Mouse (Mus musculus) left cerebral cortex, postnatal 10 days (tissue): ENCODE measurements around the gene Plxnb2. TPM values are rescaled to one million over a fixed set of nuclear protein-coding genes. Genes with fewer than 3 reads are reported as not detected.

ENCODE experiments used
- DNase-seq, 2 experiments: peaks; one replicate each; pipeline ENCODE4 v3.0.0; 2021 to 2022; ENCODE audit warnings: low spot score in 2 of 2, mixed read lengths in 1 of 2; ENCODE audit errors: extremely low spot score in 1 of 2
- intact Hi-C: fragments of 180-260 bp; cut with DNase I; formaldehyde crosslinking; loops from one replicate; pipeline ENCODE4 v1.15.1; 2025
- total RNA-seq, 2 experiments: library from RNA; stranded (reverse); gene quantifications; 2 replicates each; pipeline ENCODE4 v1.2.3; 2021

The Plxnb2 gene
- total RNA-seq, 2 experiments from 2014 or later: 49.0 to 52.3 TPM

GRCm38 (mm10) chr15:89138531-89138930 lies 42.1 kb downstream of the Plxnb2 start:
- DNase-seq: peak in 1 of 2 experiments; percentile 19
- intact Hi-C loops: no loop called here

GRCm38 (mm10) chr15:89138046-89138405 lies 42.6 kb downstream of the Plxnb2 start:
- peak in 1 of 2 experiments; percentile 23 for DNase-seq
- intact Hi-C loops: no loop called here

DNA sequence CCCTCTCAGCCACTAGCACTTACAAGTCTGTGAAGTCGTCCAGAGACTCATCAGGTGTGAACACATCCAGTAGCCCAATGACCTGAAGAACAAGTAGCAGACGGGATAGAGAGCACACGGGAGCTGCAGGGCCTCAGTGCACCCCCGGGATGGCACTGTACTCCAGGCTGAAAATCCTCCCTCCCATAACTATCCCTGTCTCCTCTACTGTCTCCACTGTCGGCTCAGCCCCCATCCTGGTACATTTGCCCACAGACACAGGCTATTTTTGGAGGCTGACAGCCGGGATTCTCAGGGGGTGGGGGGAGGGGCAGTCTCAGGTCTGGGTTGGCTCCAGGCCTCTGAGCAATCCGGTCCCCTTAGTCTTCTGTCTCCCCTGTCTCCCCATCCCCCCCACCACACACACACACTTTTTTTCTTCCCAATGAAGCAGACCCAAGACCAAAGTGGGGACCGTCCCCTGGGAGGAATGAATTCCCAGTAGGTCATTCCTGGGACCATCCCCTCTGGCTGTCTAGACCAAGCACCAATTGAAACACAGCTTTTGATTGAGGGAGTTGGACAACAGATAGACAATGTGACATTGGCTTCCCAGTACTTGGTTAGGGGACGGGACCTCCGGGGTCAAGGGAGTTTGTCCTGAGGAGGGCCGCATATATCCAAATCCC lies 43.1 kb downstream of the Plxnb2 start:
- intact Hi-C loops: no loop called here
- DNase-seq: peak in 1 of 2 experiments; percentile 31

DNA sequence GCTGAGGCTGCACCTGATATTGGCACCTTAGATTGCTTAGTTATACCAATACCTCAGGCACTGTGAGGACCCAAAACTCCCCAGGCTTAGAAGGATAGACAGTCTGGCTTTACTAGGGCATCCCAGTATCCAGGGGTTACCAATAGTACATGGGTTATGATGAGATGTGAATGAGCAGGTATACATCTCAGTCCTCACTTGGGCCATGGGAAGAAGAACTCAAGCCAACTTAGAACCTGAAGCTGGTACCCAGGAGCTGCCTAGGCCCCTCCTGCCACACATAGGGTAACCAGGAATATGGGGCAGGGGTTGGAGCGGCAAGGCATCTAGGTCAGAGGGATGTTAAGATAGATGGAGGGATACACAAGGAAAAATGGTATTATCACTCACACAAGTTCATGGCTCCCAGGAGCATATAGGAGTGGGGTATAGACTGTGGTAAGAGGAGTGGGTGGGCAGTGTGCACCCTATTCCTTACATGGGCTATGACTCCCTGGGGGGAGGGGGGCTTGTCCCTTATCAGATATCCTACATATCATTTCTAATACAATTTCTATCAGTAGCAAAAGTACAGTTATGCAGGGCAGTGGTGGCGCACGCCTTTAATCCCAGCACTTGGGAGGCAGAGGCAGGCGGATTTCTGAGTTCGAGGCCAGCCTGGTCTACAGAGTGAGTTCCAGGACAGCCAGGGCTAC lies 44.0 kb downstream of the Plxnb2 start:
- intact Hi-C loops: no loop called here

GRCm38 (mm10) chr15:89131316-89131715 lies 49.3 kb downstream of the Plxnb2 start:
- intact Hi-C loops: no loop called here
- no peak for DNase-seq

More for the DNA sequence above, 44.0 kb downstream of the Plxnb2 start:
- DNase-seq: no peak

DNA sequence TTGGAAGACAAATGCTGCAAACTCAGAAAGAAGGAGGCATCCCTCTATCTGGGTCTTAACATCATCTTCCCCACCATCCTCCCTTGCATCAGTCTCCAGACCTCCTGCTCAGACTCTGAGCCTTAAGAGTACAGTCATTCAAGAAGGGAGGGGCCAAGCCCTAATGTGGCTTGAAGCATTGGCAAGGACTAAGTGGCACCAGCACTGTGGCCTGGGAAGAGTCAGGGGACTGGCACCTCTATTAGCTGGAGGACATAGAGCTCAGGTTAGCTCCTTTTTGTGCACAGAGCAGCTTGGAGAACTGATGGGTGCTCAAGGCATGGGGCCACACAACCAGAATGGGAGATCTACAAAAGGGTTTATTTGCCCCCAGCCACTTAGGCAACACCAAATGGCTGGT lies 50.3 kb downstream of the Plxnb2 start:
- intact Hi-C loops: no loop called here
- DNase-seq: no peak

DNA sequence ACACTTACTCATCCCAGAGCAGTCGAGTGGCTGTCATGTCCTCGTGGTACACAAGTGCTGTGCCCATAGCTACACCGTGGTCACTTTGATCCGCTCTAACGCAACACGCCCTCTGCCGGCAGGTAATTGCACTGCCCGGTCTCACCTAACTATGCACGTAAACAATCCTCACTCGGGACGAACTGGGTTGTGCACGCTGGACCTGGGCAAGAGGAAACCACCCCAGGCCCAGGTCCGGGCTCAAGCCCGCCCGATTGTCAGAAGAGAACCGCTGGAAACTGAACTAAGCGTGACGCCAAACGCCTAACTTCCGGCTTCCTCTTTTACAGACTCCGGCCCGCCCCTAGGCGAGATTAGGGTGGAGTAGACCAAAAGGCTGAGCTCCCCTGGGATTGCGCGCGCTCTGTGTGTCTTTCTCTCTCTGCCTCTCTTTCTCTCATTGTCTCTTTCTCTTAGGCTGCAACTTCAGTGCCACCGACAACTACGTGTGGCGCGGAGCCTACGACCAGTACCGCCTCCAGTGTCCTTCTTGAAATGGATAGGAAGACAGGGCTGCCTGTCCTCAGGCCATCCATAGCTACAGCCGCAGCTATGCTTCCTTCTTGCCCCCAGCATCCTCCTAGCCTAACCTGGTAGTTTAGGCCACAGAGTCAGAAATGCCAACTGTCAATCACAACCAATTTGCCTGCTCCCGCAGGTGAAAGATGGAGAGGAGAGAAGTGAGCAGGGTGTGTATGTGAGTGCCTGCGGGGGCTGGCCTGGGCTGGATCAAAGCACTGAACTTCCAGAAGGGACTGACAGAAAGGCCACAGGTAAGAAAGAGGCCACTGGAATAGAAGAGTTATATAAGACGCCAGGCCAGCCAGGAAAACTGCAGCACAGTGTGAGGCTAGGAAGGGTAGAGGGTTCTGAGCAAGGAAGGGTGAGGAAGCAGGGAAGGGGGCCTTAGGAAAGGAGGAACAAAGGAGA lies 51.9 kb downstream of the Plxnb2 start, which contains the start of gene Hdac10:
TSS of gene Hdac10 (minus strand) at position 319 of the 969 bp plus-strand sequence.
- intact Hi-C loops: loop anchor here (5.0 kb wide), 2 partner anchors 54 to 84 kb away; partner anchors contain the start of genes Plxnb2 and Ppp6r2
- DNase-seq: peak; percentile 63 to 88

GRCm38 (mm10) chr15:89127364-89127940 lies 53.1 kb downstream of the Plxnb2 start:
- intact Hi-C loops: loop anchor here (5.0 kb wide), 2 partner anchors 55 to 85 kb away; partner anchors contain the start of genes Plxnb2 and Ppp6r2

GRCm38 (mm10) chr15:89126622-89127021 lies 54.0 kb downstream of the Plxnb2 start:
- intact Hi-C loops: loop anchor here (5.0 kb wide), 2 partner anchors 56 to 86 kb away; partner anchors contain the start of genes Plxnb2 and Ppp6r2
- DNase-seq: no peak

More at GRCm38 (mm10) chr15:89127364-89127940, 53.1 kb downstream of the Plxnb2 start:
- DNase-seq: no peak

- no peak for DNase-seq
- intact Hi-C loops: loop anchor here (5.0 kb wide), 2 partner anchors 57 to 87 kb away; partner anchors contain the start of genes Plxnb2 and Ppp6r2
These were observed 55.2 kb downstream of the Plxnb2 start for GRCm38 (mm10) chr15:89125351-89125750.

- no peak for DNase-seq
- intact Hi-C loops: loop anchor here (5.0 kb wide), 1 partner anchor 73 kb away; the partner anchor contains the start of gene Dennd6b
These were observed 56.3 kb downstream of the Plxnb2 start for GRCm38 (mm10) chr15:89124312-89124711.

- DNase-seq: peak in 1 of 2 experiments; percentile 71
- intact Hi-C loops: loop anchor here (5.0 kb wide), 1 partner anchor 74 kb away; the partner anchor contains the start of gene Dennd6b
These were observed 57.0 kb downstream of the Plxnb2 start for GRCm38 (mm10) chr15:89123595-89123994.

GRCm38 (mm10) chr15:89122649-89123366 lies 57.8 kb downstream of the Plxnb2 start, which contains the start of gene Tubgcp6:
TSS of gene Tubgcp6 (minus strand) at chr15:89123112.
- DNase-seq: peak; percentile 93 to 96
- intact Hi-C loops: loop anchor here (5.0 kb wide), 1 partner anchor 74 kb away; the partner anchor contains the start of gene Dennd6b

DNA sequence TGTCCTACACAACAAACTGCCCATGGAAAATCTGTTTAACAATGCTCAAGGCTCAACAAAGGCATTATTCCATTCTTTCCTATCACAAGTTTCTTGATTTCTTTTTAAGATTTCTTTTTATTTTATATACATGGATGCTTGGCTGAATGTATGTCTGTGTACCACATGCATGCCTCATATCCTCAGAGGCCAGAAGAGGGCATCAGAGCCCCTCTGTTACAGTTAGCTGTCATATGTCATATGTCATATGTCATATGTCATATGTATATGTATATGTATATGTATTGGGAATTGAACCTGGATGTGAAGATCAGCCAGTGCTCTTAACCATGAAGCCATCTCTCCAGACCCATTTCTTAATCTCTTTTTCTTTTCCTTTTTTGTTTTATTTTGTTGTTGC lies 62.6 kb downstream of the Plxnb2 start:
- intact Hi-C loops: no loop called here
- DNase-seq: no peak

GRCm38 (mm10) chr15:89110147-89110546 lies 70.4 kb downstream of the Plxnb2 start:
- intact Hi-C loops: no loop called here
- DNase-seq: no peak

DNA sequence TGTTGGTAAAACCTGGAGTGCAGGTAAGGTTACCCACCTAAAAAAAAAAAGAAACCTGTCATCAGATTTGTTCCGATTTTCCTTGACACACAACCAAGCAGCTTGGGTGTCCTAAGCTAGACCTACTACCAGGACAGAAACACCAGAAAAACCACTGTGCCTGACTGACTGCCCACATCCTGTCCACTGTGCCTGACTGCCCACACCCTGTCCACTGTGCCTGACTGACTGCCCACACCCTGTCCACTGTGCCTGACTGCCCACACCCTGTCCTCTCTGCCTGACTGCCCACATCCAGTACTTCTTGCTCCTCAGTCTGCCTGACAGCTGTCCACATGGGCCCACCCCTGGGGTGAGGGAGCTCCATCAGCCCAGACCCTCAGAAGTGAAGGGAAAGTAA lies 73.6 kb downstream of the Plxnb2 start:
- DNase-seq: peak in 1 of 2 experiments; percentile 12
- intact Hi-C loops: no loop called here

- intact Hi-C loops: no loop called here
These were observed 74.5 kb downstream of the Plxnb2 start for GRCm38 (mm10) chr15:89106073-89106472.

More at GRCm38 (mm10) chr15:89106073-89106472, 74.5 kb downstream of the Plxnb2 start:
- DNase-seq: peak in 1 of 2 experiments; percentile 27
